Mouse (Mus musculus) limb, embryonic 13.5 days (tissue): ENCODE results near the gene Oas1a. TPM values are rescaled to one million over a fixed set of nuclear protein-coding genes. Genes with fewer than 3 reads are reported as not detected.
"Not testable (repeated sequence)": the region's sequence is repeated elsewhere in the genome, so short reads cannot be mapped to it uniquely, and the experiment has no call there.

Experiments
- ATAC-seq: fragments of 200-750 bp; cut with Nextera tagmentation; 2 replicates; pipeline ENCODE4 v1.8.0; 2017; ENCODE audit warnings: low read depth, moderate number of reproducible peaks, moderate TSS enrichment; ENCODE audit not compliant: low FRiP score
- H3K27ac ChIP-seq: fragments of 300-500 bp; sonication (generic); 2 replicates; pipeline ENCODE4 v1.5.1; 2015; ENCODE audit warnings: inconsistent platforms, mild to moderate bottlenecking, moderate library complexity
- H3K27me3 ChIP-seq: fragments of 300-500 bp; sonication (generic); 2 replicates; pipeline ENCODE4 v1.6.1; 2015; ENCODE audit warnings: mild to moderate bottlenecking, inconsistent platforms
- H3K36me3 ChIP-seq: fragments of 300-500 bp; sonication (generic); 2 replicates; pipeline ENCODE4 v1.6.1; 2015; ENCODE audit warnings: inconsistent platforms, mild to moderate bottlenecking, moderate library complexity
- H3K4me1 ChIP-seq: fragments of 300-500 bp; sonication (generic); 2 replicates; pipeline ENCODE4 v1.6.1; 2015; ENCODE audit warnings: inconsistent platforms
- H3K4me2 ChIP-seq: fragments of 300-500 bp; sonication (generic); replicated peaks from 2 replicates; pipeline ENCODE4 v1.6.1; 2015; ENCODE audit warnings: inconsistent platforms, mild to moderate bottlenecking, moderate library complexity
- H3K4me3 ChIP-seq: fragments of 300-500 bp; sonication (generic); 2 replicates; pipeline ENCODE4 v1.5.1; 2015; ENCODE audit warnings: moderate library complexity, mild to moderate bottlenecking, inconsistent platforms
- H3K9ac ChIP-seq: fragments of 300-500 bp; sonication (generic); 2 replicates; pipeline ENCODE4 v1.6.1; 2015; ENCODE audit warnings: mild to moderate bottlenecking, inconsistent platforms
- H3K9me3 ChIP-seq: fragments of 300-500 bp; sonication (generic); 2 replicates; pipeline ENCODE4 v1.6.1; 2016; ENCODE audit warnings: inconsistent platforms
- WGBS: fragments of 180-500 bp; shearing (Covaris S2); methylation state at CpG from one replicate; pipeline ENCODE4 v1.1.7; 2015; 5-methylcytosine and 5-hydroxymethylcytosine counted together
- polyA plus RNA-seq: library from polyadenylated mRNA; unstranded; fragments of >200 nt; fragmentation: Nextera tagmentation; extraction: Ambion mirVana; gene quantifications from 2 replicates; pipeline ENCODE4 v1.2.1, GENCODE M21; 2015

The Oas1a gene
- polyA plus RNA-seq, 1 experiment from 2014 or later, result 1.4 TPM

GRCm38 (mm10) chr5:120919156-120919935 lies 12.0 kb upstream of the Oas1a start:
- H3K27me3 ChIP-seq, H3K9me3 ChIP-seq, H3K4me2 ChIP-seq, H3K4me1 ChIP-seq, H3K4me3 ChIP-seq, H3K36me3 ChIP-seq, H3K9ac ChIP-seq, H3K27ac ChIP-seq, ATAC-seq: not testable (repeated sequence)
- 59% methylated on average over 2 of the region's 2 CpGs for WGBS

GRCm38 (mm10) chr5:120914204-120914603 lies 6.9 kb upstream of the Oas1a start, which contains the start of gene Oas1d:
Gene Oas1d (plus strand): TSS chr5:120914536.
- 52% methylated on average over 8 of the region's 8 CpGs for WGBS
- H3K27me3 ChIP-seq, H3K9ac ChIP-seq, H3K27ac ChIP-seq, H3K36me3 ChIP-seq, H3K9me3 ChIP-seq, H3K4me2 ChIP-seq, H3K4me3 ChIP-seq, ATAC-seq, H3K4me1 ChIP-seq: not testable (repeated sequence)

- Histone ChIP-seq H3K9me3 (no peaks in the 10 kb centered on the region), H3K4me1 (no peaks in the 10 kb centered on the region), H3K27ac (no peak overlapping the region), H3K9ac (no peak overlapping the region), H3K4me2 (no peak overlapping the region), H3K36me3 (no peaks in the 10 kb centered on the region), H3K4me3 (no peak overlapping the region), H3K27me3 (no peaks in the 10 kb centered on the region)
- ATAC-seq, result no peak
- 56% methylated on average over 7 of the region's 7 CpGs for WGBS
Measured at GRCm38 (mm10) chr5:120908196-120908920, 1.0 kb upstream of the Oas1a start.

GRCm38 (mm10) chr5:120902056-120902455 lies 5.3 kb downstream of the Oas1a start:
- 92% methylated on average over 5 of the region's 5 CpGs for WGBS
- ATAC-seq, result no peak

DNA sequence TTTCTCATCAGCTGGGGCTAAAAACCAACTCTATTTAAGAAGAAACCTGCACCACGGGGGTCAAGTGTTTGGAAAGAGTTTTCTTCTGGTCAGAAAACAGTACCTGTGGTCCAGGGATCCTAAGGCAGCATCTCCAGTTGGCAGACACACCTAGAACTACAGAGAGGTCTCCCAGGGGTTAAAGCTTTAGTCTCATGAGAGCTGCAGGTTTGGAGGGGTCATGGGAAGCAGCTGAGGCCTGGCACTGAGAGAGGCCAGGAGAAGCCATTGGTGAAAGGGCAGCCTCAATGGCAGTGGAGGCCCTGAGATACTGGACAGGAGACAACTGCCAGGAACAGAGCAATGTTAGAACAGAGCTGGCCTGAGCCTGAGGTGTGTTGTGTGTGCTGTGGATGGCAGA lies 6.7 kb downstream of the Oas1a start:
- no peak overlapping the region for H3K9ac ChIP-seq

More at GRCm38 (mm10) chr5:120902056-120902455, 5.3 kb downstream of the Oas1a start:
- no peak overlapping the region for H3K4me2 ChIP-seq
- H3K36me3 ChIP-seq, result no peaks in the 10 kb centered on the region
- H3K9ac ChIP-seq, result no peak overlapping the region
- H3K27me3 ChIP-seq, result no peaks in the 10 kb centered on the region
- no peaks in the 10 kb centered on the region for H3K4me1 ChIP-seq
- H3K4me3 ChIP-seq, result no peak overlapping the region
- no peaks in the 10 kb centered on the region for H3K9me3 ChIP-seq
- no peak overlapping the region for H3K27ac ChIP-seq

DNA sequence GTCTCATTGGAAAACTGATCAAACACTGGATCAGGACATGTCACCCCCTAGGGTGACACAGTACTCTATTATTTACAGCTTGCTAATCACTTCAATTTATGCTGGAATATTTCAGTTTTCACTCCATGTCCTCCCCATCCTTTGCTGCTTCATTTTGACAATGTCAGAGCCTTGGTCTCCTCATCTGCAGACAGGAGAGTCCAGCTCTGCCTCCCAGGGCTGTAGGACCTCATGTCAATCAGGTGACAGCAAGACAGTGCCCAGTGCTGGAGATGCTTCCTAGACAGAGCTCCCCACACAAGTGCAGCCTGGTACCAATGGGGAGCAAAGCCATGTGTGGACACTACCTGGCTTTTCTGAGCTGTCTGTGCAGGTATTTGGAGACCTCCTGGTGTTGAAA lies 8.6 kb downstream of the Oas1a start:
- Histone ChIP-seq H3K9me3 (no peaks in the 10 kb centered on the region), H3K4me2 (no peak overlapping the region), H3K27ac (no peak overlapping the region), H3K36me3 (no peaks in the 10 kb centered on the region), H3K4me3 (no peak overlapping the region), H3K4me1 (no peaks in the 10 kb centered on the region), H3K9ac (no peak overlapping the region), H3K27me3 (no peaks in the 10 kb centered on the region)
- no peak for ATAC-seq

More for the DNA sequence above, 6.7 kb downstream of the Oas1a start:
- H3K4me1 ChIP-seq, result no peaks in the 10 kb centered on the region
- H3K27me3 ChIP-seq, result no peaks in the 10 kb centered on the region
- no peaks in the 10 kb centered on the region for H3K9me3 ChIP-seq
- H3K4me3 ChIP-seq, result no peak overlapping the region
- no peak for ATAC-seq
- H3K27ac ChIP-seq, result no peak overlapping the region
- WGBS, result 46% methylated on average over 1 of the region's 1 CpGs
- no peak overlapping the region for H3K4me2 ChIP-seq
- no peaks in the 10 kb centered on the region for H3K36me3 ChIP-seq

- H3K9ac ChIP-seq, result no peak overlapping the region
- no peak overlapping the region for H3K27ac ChIP-seq
- WGBS, result 84% methylated on average over 6 of the region's 6 CpGs
- ATAC-seq, result no peak
- H3K4me2 ChIP-seq, result no peak overlapping the region
- no peaks in the 10 kb centered on the region for H3K9me3 ChIP-seq
- no peaks in the 10 kb centered on the region for H3K36me3 ChIP-seq
- no peaks in the 10 kb centered on the region for H3K4me1 ChIP-seq
- no peak overlapping the region for H3K4me3 ChIP-seq
- H3K27me3 ChIP-seq, result no peaks in the 10 kb centered on the region
Measured at GRCm38 (mm10) chr5:120898307-120898706, 9.0 kb downstream of the Oas1a start.

DNA sequence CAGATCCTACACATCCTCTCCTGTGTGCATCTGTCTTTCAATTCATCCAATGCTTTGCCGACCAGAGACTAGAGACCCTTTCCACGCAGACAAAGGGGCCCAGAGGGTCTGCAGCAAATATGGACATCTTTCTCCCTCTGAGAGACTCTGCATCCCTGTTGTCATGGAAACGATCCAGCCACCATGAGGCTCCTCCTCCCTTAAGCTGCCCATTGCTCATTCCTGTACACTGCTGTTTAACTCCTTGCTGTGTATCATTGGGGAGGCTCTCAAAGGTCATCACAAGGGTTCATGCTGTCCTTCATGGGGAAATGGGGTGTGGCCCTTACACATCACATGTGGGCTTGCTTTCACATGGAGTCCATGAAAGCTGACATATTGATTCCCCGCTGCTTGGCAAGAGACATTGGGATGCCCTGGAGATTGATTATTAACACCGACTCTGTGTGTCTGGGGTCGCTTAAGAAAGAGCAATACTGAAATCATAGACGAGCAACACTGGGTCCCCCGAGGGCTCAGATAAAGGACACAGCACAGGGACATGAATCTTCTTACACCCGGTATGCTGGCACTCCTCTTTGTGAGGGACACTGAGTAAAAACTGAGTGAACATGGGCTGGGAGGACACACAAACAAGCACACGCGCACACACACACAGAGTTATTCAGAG lies 12.0 kb downstream of the Oas1a start:
- no peak overlapping the region for H3K9ac ChIP-seq
- no peak overlapping the region for H3K4me3 ChIP-seq
- no peak for ATAC-seq
- no peaks in the 10 kb centered on the region for H3K4me1 ChIP-seq
- H3K4me2 ChIP-seq, result no peak overlapping the region
- H3K36me3 ChIP-seq, result no peaks in the 10 kb centered on the region
- H3K27me3 ChIP-seq, result no peaks in the 10 kb centered on the region
- no peaks in the 10 kb centered on the region for H3K9me3 ChIP-seq
- no peak overlapping the region for H3K27ac ChIP-seq
- WGBS, result 91% methylated on average over 11 of the region's 11 CpGs

DNA sequence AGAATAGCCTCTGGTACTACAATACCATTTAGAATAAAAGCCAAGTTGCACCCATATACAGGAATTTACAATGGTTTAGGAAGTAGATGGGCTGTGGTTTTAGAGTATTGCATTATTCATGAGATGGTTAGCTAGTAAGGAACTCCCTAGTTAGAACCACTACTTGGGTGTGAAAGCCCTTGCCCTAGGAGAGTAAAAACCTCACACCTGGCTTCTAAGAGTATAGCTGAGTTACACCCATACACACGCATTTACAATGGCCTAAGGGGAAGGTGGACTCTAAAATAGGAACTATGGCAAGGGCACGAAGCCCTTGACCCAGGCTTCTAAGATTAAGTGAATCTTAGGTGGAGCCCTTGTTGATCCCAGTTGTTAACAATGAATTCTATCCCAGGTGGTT lies 12.6 kb downstream of the Oas1a start:
- not testable (repeated sequence) for H3K9me3 ChIP-seq, H3K4me1 ChIP-seq, H3K4me3 ChIP-seq, H3K4me2 ChIP-seq, H3K27me3 ChIP-seq, H3K27ac ChIP-seq, H3K9ac ChIP-seq, ATAC-seq, H3K36me3 ChIP-seq
- WGBS, result 73% methylated on average over 2 of the region's 2 CpGs

DNA sequence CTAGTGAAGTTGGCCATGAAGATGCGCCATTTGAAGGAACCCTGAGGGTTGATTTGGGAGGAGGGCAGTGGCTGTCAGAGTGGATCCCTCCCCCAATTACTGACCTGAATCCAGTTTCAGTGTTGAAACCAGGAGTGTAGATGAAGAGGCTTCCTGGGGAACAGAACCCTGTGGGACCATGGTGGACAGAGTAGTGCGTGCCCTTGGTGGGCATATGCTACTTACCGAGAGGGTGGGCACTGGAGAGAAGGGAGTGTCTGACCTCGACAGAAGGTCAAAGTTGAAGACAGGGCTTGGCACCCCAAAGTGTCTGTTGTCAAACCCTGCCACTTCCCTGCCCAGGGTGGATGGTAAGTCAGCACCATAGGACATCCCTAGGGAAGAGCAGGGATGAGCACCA lies 13.5 kb downstream of the Oas1a start:
- 90% methylated on average over 4 of the region's 4 CpGs for WGBS
- ATAC-seq, H3K4me1 ChIP-seq, H3K9ac ChIP-seq, H3K4me3 ChIP-seq, H3K27ac ChIP-seq, H3K27me3 ChIP-seq, H3K4me2 ChIP-seq, H3K36me3 ChIP-seq, H3K9me3 ChIP-seq: not testable (repeated sequence)

DNA sequence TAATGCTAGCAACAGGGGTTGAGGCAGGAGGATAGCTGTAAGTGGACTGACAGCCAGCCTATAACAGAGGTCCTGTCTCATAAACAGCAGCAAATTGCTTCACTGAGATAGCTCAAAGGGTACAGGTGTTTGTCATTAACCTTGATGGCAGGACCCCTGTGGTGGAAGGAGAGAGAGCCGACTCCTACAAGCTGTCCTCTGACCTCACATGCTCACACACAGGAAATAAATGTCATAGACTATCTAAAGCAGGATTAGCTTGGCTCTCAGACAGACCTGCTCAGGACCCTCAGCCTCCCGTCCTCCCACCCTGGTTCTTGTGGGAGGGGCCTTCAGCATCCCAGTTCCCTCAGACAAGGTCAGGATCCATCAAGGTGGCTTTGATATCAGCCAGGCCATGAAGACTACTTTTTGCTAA lies 15.1 kb downstream of the Oas1a start:
- H3K9me3 ChIP-seq, result no peaks in the 10 kb centered on the region
- H3K36me3 ChIP-seq, result no peaks in the 10 kb centered on the region
- H3K27ac ChIP-seq, result no peak overlapping the region
- no peak overlapping the region for H3K9ac ChIP-seq
- no peak for ATAC-seq
- WGBS, result 19% methylated on average over 2 of the region's 2 CpGs
- H3K4me2 ChIP-seq, result no peak overlapping the region
- no peak overlapping the region for H3K4me3 ChIP-seq
- H3K27me3 ChIP-seq, result no peaks in the 10 kb centered on the region
- H3K4me1 ChIP-seq, result no peaks in the 10 kb centered on the region

DNA sequence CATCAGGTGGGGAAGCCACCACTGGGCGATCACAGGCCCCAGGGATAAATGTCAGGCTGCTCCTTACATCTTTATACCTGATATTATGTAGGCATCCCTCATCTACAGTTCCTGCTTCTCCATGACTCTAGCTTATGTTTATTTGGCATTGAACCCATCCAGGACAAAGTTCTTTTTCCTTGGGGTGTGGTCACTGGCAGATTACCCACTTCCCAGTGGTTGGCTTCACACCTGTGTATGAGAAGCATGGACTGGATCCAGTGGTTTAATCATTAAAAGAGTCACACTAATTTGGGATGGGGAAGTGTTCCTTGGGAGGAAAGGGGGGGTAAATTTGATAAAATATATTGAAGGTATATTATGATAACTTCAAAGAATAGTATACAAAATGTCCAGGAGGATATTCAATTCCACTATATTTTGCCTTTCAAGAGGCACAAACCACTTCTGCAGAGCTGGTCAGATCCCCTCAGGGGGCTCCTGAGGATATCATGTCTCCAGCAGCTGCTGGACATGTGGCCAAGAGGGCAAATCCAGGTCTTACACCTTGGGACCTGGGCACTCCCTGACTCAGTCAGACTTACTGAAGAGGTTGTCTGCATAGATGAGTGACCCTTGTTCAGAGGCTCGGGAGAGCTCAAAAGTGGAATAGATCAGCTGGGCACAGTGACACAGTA lies 15.6 kb downstream of the Oas1a start:
- not testable (repeated sequence) for H3K36me3 ChIP-seq, H3K9me3 ChIP-seq, H3K27ac ChIP-seq, H3K4me2 ChIP-seq, H3K4me1 ChIP-seq, H3K9ac ChIP-seq, ATAC-seq, H3K27me3 ChIP-seq, H3K4me3 ChIP-seq
- 61% methylated on average over 2 of the region's 2 CpGs for WGBS
